Mouse (Mus musculus) heart, adult 18-20 months (tissue): Measurements from ENCODE around the gene Xpo4. TPM values are rescaled to one million over a fixed set of nuclear protein-coding genes. Genes with fewer than 3 reads are reported as not detected.

Experiments used
- DNase-seq, 2 experiments: peaks; one replicate each; pipeline ENCODE4 v3.0.0; 2021 to 2022; ENCODE audit warnings: mixed read lengths in 1 of 2
- total RNA-seq, 2 experiments: library from RNA; stranded (reverse); gene quantifications; 2 replicates each; pipeline ENCODE4 v1.2.3; 2021

Xpo4 gene
- total RNA-seq, 2 experiments from 2014 or later, result 11.3 to 11.6 TPM

- DNase-seq, result peak; percentile 94 to 98
Measured at GRCm38 (mm10) chr14:57607500-57607899, 57.7 kb downstream of the Xpo4 start.

GRCm38 (mm10) chr14:57606663-57607365 is 58.4 kb downstream of the Xpo4 start:
- no peak for DNase-seq

- DNase-seq, result no peak
Measured at GRCm38 (mm10) chr14:57593279-57593678, 72.0 kb downstream of the Xpo4 start.

- DNase-seq, result no peak
Measured at GRCm38 (mm10) chr14:57591830-57592229, 73.4 kb downstream of the Xpo4 start.

GRCm38 (mm10) chr14:57576364-57577060 is 88.7 kb downstream of the Xpo4 start:
- DNase-seq, result no peak

GRCm38 (mm10) chr14:57574792-57575587 is 90.2 kb downstream of the Xpo4 start:
- DNase-seq, result no peak

- peak; percentile 97 to 98 for DNase-seq
Measured at GRCm38 (mm10) chr14:57571155-57572133, 93.8 kb downstream of the Xpo4 start, which contains the start of gene Eef1akmt1. Eef1akmt1 (minus strand) TSS chr14:57571612.

GRCm38 (mm10) chr14:57565626-57566025 is 99.6 kb downstream of the Xpo4 start:
- DNase-seq, result no peak

GRCm38 (mm10) chr14:57556922-57557321 is 108.3 kb downstream of the Xpo4 start:
- DNase-seq, result no peak

GRCm38 (mm10) chr14:57555471-57556070 is 109.7 kb downstream of the Xpo4 start:
- DNase-seq, result no peak

GRCm38 (mm10) chr14:57554434-57554833 is 110.8 kb downstream of the Xpo4 start:
- no peak for DNase-seq

- DNase-seq, result no peak
Measured at GRCm38 (mm10) chr14:57552945-57553344, 112.3 kb downstream of the Xpo4 start.

GRCm38 (mm10) chr14:57547062-57547461 is 118.2 kb downstream of the Xpo4 start:
- DNase-seq, result no peak

- no peak for DNase-seq
Measured at GRCm38 (mm10) chr14:57546557-57547021, 118.6 kb downstream of the Xpo4 start.

- DNase-seq, result no peak
Measured at GRCm38 (mm10) chr14:57546131-57546530, 119.1 kb downstream of the Xpo4 start.

- no peak for DNase-seq
Measured at GRCm38 (mm10) chr14:57545526-57545925, 119.7 kb downstream of the Xpo4 start.

GRCm38 (mm10) chr14:57543420-57544039 is 121.7 kb downstream of the Xpo4 start:
- no peak for DNase-seq

GRCm38 (mm10) chr14:57542231-57542630 is 123.0 kb downstream of the Xpo4 start:
- no peak for DNase-seq

- no peak for DNase-seq
Measured at GRCm38 (mm10) chr14:57540683-57541082, 124.5 kb downstream of the Xpo4 start.

- DNase-seq, result peak; percentile 23 to 37
Measured at GRCm38 (mm10) chr14:57537261-57538015, 127.8 kb downstream of the Xpo4 start.
